Mouse (Mus musculus): Measurements from ENCODE around the gene Hoxd4.

Gene Hoxd4

DNA sequence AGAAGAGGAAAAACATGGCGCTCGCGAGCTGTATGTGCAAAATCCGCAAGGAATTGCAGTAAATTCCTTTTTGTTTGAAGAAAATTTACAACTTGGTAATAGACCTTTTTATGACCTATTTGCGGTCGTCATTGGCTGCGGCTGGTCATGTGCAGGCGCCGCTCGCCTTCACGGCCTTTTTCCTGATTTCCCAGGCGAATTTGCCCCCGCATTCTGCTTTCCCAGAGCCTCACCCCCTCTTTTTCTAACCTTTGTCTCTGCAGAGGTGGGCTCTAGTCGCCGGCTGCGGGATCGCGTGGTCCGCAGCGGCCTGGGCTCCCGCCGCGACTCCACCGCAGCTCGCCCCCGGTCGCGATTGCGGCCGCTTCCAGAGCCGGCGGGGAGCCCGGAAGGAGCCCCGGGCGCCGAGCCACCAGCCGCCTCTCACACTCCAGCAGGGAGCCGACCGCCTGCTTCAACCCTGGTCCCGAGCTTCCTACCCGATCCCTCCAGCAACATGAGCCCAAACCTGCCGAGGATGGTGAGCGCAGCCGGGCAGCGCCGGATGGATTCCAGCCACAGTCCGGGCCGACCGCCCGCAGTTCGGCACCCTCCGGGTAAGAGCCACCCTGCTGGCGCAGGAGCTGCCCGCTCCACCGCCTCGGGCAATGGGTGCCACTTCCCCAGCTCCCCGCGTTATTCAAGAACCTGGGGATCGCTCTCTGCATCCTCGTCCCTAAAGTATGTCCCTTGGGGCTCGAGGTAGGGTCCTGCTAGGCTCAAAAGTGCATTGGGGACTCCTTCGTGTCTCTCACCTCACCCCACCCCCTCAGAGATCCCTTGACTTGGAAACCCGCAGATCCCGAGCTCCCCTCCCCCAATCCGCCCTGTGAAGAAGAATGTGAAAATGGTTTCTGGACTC lies at the start of gene Hoxd4, which contains the start of gene Hoxd3:
Gene Hoxd4, plus strand, starts transcription at position 209 of the 901 bp plus-strand sequence.
Gene Hoxd3, plus strand, starts transcription at position 207 of the 901 bp plus-strand sequence.
- DNase-seq (ENCODE audit: low read depth, low spot score): no peak

- DNase-seq (ENCODE audit: low read depth, low spot score): no peak
These were observed 48.3 kb upstream of the Hoxd4 start for GRCm38 (mm10) chr2:74663291-74663925.

GRCm38 (mm10) chr2:74666411-74666810 lies 45.3 kb upstream of the Hoxd4 start:
- no peak for DNase-seq (ENCODE audit: low read depth, low spot score)

DNA sequence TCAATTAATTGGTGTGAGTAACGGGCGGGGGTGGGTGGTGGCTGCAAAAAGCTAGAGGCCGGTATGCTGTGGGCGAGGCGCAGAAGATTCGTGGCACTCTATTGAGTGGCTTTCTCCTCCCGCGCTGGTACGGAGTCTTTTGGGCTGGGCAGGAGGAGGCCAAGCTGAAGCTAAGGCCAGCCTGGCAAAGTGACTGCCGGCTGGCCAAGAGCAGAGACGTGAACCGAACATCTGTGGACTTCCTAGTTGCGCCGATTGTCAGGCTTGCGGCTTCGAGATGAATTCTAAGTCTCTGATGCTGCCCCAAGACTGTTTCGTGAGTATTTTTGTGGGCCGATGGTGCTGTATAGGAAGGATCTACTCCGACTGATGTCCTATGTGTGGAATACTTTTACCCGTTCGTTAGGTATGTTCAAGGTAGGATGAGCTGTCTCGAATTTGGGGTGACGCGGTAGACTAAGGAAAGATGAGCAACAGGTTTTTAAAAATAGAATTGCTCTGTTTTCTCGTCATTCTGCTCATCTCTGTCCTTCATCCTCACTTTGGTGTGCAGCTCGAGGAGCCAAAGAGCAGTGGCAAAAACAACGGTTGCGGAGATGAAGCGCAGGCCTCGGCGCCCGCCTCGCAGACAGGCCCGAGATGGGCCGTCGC lies 44.4 kb upstream of the Hoxd4 start:
- no peak for DNase-seq (ENCODE audit: low read depth, low spot score)

GRCm38 (mm10) chr2:74667842-74668357 lies 43.8 kb upstream of the Hoxd4 start, which contains the start of gene Hoxd13:
TSS of gene Hoxd13 (plus strand) at chr2:74668310.
- DNase-seq (ENCODE audit: low read depth, low spot score): no peak

GRCm38 (mm10) chr2:74668370-74669229 lies 43.1 kb upstream of the Hoxd4 start:
- DNase-seq (ENCODE audit: low read depth, low spot score): no peak

GRCm38 (mm10) chr2:74669230-74669578 lies 42.5 kb upstream of the Hoxd4 start:
- DNase-seq (ENCODE audit: low read depth, low spot score): no peak

- DNase-seq (ENCODE audit: low read depth, low spot score): no peak
These were observed 42.0 kb upstream of the Hoxd4 start for GRCm38 (mm10) chr2:74669650-74670235.

DNA sequence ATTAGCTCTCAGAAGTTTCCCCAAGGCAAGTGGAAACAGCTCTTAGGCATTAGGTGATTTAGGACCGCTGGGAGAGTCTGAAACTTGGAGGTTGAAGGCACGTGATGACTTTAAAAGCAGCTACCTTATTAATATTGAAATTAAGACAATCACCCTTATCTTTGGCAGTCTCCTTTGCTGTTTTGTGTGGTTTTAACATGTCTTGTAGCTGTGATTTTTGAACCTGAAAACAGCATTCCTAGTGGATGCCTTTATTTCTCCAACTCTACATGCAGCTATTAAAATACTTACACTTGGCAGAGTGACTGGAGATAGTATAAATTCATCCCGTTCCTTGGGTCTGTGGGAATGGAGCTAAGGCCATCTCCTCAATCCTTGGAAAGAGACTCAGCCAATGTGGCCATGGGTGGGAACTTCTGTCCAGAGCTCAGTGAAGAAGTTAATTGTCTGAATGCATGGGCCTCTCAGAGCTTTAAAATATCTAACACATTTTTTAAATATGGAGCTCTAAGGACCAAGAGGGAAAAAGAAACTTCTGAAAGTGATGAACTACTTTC lies 41.0 kb upstream of the Hoxd4 start:
- DNase-seq (ENCODE audit: low read depth, low spot score): no peak

DNA sequence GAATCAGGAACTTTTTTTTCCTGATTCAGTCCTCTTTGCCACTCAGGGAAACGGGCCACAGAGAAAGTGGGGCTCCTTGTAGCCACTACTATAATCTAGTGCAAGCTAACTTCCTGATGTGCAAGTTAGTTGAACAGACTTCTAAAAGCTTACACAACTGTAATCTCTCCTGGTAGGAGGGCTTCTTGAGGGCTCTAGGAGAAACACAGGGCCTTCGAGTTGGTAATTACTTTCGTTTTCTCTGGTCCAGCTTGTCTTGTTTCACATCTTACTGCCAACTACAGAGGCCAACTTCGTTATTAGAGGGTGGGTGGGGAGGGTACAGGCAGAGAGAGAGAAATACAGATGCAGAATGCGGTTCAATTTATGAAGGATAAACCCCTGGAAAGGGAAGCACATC lies 39.9 kb upstream of the Hoxd4 start:
- DNase-seq (ENCODE audit: low read depth, low spot score): no peak

- DNase-seq (ENCODE audit: low read depth, low spot score): no peak
These were observed 39.0 kb upstream of the Hoxd4 start for GRCm38 (mm10) chr2:74672481-74673362.

- DNase-seq (ENCODE audit: low read depth, low spot score): no peak
These were observed 37.8 kb upstream of the Hoxd4 start for GRCm38 (mm10) chr2:74673835-74674425.

DNA sequence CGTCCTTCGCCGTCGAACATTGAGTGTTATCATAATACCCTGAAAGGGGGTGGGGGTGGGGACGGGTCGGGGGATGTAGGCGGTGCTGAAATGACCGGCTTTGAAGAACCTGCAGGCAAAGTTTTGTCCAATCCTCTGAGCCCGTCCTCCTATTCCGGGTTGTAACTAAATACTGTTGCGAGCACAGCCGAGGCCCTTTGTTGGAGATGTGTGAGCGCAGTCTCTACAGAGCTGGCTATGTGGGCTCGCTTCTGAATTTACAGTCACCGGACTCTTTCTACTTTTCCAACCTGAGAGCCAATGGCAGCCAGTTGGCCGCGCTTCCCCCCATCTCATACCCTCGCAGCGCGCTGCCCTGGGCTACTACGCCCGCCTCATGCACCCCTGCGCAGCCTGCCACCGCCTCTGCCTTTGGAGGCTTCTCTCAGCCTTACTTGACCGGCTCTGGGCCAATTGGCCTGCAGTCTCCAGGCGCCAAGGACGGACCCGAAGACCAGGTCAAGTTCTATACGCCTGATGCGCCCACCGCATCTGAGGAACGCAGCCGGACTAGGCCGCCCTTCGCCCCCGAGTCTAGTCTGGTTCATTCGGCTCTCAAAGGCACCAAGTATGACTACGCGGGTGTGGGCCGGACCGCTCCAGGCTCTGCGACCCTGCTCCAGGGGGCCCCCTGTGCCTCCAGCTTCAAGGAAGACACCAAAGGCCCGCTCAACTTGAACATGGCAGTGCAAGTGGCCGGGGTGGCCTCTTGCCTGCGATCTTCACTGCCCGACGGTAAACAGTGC lies 36.7 kb upstream of the Hoxd4 start, which contains the start of gene Hoxd12:
Gene Hoxd12, plus strand, starts transcription at position 133 of the 785 bp plus-strand sequence.
- no peak for DNase-seq (ENCODE audit: low read depth, low spot score)

GRCm38 (mm10) chr2:74675666-74676282 lies 36.0 kb upstream of the Hoxd4 start:
- no peak for DNase-seq (ENCODE audit: low read depth, low spot score)

- DNase-seq (ENCODE audit: low read depth, low spot score): no peak
These were observed 35.2 kb upstream of the Hoxd4 start for GRCm38 (mm10) chr2:74676376-74677052.

GRCm38 (mm10) chr2:74677106-74677505 lies 34.6 kb upstream of the Hoxd4 start:
- no peak for DNase-seq (ENCODE audit: low read depth, low spot score)
